Mouse (Mus musculus) embryo, embryonic 9.5 days (tissue): ENCODE data around the gene Sap30.
"Not testable (repeated sequence)": the region's sequence is repeated elsewhere in the genome, so short reads cannot be mapped to it uniquely, and the experiment has no call there.

Experiments
- DNase-seq: peaks from one replicate; pipeline ENCODE4 v3.0.0-alpha.2; 2017; ENCODE audit errors: extremely low spot score

Sap30 gene

DNA sequence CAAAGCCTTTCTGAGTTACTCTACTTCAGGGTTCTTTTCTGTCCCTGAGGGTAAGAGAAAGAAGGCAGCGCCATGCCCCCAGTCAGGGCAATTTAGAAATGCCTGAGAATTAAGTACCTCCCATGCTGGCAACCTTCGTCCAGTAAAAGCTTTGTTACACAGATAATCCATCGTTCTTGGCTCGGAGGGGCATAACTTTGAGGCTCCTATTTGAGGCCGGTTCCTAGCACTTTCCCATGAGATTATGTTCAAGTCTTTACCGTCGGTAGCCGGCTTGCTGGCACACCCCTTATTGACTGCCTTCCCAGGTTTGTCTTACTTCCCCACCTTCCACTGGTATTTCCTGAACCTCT lies 10.8 kb upstream of the Sap30 start:
- no peak for DNase-seq

DNA sequence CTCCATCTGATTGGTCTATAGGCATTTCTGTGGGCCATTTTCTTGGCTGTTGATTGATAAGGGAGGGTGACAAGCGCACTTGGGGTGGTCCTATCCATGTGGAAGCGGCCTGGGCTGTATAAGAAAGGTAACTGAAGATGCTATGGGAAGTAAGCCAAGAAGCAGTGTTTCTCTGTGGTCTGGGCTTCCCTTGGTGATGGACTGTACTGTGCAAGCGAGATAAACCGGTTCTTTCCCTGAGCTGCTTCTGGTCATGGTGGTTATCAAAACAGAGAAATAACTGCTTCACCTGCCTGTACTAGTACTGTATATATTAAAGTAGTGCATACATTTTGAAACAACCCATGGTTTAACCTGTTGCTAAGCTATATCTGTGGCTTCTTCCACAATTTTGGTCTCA lies 4.2 kb upstream of the Sap30 start:
- DNase-seq = no peak

DNA sequence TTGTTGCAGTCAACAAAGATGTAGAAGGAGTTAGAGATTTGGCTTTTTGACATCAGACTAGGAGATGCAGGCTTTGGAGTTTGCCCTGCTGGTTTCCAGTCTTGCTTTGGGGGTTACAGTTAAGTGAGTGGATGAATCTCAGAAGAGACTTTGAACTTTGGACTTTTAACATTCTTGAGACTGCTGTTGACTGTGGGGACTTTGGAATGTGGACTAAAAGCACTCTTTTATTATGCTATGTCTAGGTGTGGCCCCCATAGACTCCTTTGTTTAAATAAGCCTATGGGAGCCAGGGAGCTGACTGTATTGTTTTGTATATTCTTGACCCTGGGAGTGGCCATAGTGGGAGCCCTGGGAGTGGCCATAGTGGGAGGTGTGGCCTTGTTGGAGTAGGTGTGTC lies 2.2 kb upstream of the Sap30 start:
- no peak for DNase-seq

DNA sequence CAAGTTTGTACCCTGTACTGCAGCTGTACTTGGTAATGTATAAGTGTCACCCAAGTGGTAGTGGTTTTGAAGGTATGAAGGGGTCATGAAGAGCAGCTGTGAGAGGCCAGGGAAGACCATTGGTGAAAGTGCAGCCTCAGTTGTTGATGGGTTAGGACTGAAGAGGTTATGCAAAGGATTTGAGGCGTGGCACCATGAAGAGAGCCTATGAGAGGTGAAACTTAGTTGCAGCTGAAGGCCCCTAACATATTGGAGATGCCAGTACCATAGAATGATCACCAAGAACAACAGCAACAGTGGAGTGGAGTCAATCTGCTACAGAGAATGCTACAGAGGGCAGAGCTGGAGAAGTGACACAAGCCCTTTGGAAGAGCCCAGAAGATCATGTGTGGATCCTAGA lies 1.7 kb upstream of the Sap30 start:
- no peak for DNase-seq

DNA sequence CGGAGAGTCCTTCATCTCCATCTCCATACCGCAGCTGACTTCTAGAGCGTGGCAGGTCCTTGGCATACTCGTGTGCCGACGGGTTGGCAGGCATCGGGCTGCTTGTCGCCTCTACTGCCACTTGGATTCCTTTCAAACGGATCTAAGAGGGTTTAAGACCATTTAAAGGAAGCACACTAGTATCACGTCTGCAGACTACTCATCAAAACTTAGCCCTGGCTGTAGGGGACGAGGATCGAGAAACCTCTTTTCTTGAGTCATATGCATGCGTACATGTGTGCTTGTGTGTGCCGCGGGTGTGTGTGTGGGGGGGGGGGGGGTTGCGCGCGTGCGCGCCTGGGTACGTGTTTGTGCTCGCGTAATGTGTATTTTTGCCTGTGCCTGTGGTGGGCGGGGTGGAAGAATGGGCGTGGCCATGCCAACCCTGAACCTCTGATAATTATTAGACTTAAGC lies 679 bp upstream of the Sap30 start:
- peak; percentile 82 for DNase-seq

DNA sequence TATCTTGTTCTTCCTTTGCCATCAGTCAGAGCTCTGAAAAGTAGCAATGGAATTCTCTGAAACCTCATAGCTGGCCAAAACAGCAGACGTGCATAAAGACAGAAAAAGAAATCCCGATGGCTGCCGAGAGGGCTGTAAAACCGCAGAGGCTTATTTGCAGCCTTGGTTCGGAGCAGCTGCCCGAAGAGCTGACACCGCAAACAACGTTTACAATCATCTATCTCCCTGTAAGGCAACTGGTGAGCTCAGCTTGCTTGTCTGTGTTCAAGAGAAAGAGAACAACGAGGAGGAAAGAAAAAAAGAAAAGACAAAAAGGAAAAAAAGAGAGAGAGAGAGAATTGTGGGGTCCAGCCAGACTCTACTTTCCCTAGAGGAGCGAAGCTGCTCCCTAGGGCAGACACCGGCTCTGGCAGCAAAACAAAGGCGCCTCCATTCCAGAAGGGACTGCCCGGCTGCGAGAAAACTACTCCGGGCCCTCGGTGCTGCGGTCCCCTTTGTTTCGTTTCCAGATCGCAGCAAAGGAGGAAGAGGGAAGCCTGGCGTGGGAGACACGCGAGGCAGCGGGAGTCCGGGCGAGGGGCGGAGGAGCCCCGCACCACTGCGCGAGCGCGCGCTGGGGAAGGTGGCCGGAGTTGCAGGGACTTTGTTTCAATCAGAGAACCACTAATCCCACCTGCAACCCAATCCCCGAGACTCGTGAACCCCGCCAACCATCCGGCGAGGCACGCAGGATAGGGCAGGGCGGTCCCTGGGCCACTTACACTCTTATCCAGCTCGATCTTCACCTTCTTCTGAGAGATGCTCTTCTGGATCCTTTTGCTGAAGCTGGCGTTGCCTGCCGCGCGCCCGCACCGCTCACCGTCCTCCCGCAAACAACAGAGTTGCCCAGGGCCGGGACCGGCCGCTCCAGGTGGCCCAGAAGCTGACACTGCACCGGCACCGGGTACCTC lies 894 bp downstream of the Sap30 start:
- peak; percentile 75 for DNase-seq

DNA sequence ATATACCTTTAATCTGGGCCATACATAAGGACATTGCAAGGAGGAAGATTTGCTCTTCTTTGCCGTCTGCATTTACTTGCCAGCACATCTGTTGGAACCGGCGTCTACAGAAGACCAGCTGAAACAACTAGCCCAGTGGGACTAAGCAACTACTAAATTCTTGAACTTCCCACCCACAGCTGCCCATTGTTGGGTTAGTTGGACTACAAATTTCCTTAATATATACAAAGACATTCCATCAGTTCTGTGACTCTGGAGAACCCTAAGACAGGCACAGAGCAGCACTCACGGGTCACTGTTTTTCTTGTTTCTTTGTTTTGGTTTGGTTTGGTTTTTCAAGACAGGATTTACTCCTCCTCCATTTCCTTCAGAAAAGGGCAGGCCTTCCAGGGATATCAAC lies 7.1 kb downstream of the Sap30 start:
- DNase-seq = no peak

DNA sequence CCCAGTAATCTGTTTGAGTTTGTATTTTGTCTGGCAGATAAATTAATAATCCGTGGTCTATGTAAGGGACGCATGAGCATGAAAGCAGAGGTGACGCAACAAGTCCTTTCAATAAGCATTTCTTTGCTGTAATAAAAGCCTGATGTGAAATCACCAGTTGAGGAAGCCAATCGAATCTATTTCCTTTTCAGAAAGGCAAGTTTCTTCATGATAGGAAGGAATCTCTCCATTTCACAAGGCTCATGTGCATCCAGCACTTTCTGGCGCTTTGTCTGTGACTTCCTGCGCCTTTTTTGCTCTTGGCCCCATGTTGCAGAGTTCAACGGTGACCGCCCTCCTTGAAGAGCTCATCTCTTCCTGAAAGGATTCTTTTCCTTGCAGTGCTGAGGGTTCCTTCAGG lies 8.0 kb downstream of the Sap30 start:
- no peak for DNase-seq

DNA sequence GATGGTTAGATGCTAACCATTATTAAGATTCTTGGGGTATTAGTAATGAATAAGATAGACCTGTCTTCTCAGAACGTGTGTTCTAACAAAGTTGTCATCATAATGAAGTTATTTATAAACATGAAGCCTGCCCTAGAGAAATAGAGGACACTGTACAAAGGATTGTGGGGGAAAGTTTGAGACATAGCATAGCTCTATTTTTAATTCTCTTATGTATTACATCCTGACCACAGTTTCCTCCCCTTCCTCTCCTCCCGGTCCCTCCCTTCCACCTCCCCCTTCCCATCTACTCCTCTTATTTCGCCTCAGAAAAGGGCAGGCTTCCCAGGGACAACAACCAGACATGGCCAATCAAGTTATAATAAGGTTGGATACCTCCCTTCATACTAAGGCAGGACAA lies 9.3 kb downstream of the Sap30 start:
- no peak for DNase-seq

DNA sequence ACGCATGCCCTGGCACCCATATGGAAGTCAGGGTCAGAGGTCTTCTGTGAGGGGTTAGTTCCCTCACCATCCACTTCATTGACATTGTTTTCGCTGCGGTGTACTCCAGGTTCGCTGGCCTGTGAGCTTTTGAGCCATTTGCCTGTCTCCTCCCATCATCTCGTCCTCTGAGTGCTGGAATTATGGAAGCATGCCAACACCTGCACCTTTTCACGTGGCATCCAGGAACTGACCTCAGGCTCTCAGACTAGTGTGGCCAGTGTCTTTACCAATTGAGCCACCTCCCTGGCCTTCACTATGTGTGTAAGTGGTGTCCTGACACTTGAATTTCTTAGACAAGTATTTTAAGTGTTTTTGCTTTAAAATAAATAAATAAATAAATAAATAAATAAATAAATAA lies 13.9 kb downstream of the Sap30 start:
- DNase-seq = no peak

DNA sequence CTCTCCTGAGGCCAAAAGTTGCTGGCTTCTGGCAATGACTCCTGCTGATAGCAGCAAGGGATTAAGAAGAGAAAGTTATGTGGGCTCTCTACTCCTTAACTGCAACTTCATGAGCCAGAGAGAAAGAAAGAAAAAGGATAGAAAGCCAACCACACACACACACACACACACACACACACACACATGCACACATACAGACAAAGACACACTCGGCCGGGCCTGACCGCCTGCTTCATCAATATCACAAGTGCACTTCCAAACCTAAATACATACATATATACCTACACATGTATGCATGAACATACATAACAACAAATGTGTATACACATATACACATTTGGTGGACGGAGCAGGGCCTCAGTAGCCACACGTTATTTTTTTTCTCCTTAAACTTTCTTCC lies 16.8 kb downstream of the Sap30 start:
- DNase-seq = no peak

DNA sequence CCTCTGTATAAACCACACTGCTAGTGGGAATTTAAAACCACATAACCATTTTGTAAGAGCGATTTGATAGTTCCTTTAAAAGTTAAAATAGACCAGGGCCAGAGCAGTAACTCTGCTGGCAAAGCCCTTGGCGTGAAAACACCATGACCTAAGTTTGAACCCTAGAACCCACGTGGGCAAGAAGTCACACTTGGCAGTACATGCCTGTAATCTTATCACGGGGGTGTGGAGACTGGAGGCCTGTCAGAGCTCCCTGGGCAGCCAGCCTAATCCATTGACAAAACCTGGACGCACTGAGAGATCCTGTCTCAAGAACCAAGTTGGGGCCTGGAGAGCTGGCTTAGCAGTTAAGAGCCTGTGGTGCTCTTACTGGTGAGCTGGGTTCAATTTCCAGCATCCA lies 19.0 kb downstream of the Sap30 start:
- no peak for DNase-seq

DNA sequence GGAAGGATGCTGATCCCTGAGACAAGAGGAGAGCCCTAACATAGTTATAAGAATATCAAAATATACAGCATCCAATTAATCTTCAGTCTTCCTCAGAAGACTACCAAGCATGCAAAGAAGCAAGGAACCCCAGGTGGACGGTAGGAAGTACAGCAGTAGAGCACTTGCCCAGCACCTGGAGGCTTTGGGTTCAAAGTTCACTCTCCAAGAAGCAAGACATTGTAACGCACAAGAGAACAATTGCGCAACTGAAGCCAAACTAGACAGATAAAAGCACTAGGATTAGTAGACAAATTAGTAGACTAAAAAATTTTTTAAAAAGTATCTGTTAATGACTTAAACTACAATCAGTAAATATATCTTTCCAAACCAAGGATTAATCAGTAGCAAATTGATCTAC lies 23.9 kb downstream of the Sap30 start:
- DNase-seq = no peak

DNA sequence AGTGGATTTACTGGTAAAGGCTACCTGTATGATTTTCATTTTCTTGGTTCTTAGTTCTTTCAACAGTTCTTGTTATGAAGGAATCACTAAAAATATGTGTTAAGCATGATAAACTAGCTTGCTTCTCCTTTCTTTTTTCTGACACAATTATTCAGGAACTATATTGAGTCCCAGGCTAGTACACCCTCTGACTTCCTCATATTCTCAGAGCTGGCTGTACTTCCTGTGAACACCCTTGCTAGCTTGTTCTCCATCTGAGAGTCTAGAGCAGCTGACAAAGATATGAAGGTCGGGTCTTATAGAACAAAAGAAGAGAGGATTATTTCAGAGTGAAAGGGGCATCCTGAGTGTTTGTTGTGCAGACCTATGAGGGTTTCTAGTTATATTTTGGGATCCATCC lies 24.8 kb downstream of the Sap30 start:
- DNase-seq = no peak

DNA sequence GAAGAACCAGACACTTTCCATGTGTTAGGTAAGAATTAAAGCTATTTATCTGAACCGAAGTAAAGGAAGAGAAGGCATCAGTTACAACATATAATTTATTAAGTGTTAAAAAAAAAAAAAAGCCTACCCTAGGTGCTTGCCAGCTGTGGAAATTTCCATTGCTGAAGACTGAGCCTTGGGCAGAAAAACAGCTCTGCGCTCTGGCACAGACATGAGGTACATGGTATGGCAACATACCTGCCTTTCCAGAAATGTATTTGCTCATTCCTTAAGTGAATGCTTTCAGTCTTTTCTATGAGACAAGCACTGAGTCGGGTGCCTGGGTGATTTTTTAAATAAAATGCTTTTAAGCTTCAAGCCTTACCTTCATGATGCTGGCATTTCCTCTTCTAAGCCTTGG lies 29.7 kb downstream of the Sap30 start:
- DNase-seq = no peak

DNA sequence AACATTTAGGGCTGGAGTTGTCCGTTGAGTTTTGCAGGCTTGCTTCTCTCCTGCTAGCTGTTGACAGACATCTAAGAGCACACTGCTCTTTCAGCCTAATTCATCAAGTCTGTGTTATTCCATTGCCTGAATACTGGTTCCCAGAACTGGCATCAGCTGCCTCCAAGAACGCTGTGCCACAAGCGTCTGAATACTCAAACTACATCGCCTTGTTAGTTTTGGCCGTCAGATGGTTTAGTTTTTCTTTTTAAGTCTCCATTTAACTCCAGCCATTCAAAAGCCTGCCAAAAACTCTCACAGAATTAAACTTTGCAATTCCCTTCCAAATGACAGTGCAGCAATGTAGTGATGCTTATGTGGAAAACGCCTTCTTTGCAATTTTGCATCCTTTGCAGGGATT lies 30.5 kb downstream of the Sap30 start:
- DNase-seq = no peak

DNA sequence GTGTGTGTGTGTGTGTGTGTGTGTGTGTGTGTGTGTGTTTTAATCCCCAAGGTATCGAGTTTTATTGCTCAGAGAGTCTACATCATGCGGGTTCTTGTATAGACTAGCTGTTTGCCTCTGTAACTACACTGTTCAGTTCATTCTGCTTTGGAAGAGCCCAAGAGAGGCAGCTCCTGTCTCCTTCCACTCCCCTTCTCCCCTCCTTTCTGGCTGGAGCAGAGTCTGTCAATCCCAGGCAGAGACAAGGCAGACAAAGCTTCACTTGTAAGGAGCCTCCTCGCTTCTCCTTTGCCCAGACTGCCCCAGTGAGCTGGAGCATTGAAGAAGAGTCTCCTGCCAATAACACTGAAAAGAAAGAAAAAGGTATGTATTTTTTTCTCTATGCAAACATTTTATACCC lies 31.9 kb downstream of the Sap30 start, which contains the start of gene Scrg1:
Gene Scrg1, plus strand, starts transcription at position 159 of the 400 bp plus-strand sequence.
- no peak for DNase-seq

DNA sequence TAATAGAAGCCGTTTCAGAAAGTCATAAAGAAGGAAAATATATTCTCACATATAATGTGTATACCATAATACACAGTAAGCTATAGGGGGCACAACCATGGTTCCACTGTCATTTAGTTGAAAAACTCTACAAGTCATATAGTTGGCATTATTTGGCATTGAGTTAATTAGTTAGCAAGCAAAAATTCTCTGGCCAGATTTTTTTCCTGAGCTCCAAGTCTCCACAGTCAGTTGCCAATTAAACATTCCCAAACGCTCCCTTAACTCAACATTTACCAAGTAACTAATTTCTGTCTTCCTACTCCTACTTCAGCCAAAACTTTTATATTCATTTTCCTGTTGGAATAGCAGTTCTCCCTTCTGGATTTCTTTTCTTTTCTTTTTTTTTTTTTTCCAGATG lies 34.3 kb downstream of the Sap30 start:
- no peak for DNase-seq

DNA sequence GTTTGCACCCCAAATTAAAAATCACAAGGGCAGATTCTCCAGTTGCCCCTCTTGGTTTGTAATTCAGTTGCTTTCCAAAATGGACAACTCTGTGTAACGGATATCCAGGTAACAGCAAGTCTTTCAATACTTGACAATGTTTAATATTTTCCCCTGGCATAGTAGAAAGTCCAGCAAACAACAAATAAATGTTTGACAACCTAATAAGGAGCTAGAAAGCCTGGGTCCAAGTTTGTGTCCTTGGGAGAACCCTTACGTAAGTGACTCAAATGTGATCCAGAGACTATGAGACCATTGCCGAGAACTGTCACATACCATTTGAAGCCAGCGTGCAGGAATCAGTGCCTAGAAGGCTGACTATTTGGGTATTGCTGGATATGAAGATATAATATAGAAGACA lies 35.8 kb downstream of the Sap30 start:
- no peak for DNase-seq

DNA sequence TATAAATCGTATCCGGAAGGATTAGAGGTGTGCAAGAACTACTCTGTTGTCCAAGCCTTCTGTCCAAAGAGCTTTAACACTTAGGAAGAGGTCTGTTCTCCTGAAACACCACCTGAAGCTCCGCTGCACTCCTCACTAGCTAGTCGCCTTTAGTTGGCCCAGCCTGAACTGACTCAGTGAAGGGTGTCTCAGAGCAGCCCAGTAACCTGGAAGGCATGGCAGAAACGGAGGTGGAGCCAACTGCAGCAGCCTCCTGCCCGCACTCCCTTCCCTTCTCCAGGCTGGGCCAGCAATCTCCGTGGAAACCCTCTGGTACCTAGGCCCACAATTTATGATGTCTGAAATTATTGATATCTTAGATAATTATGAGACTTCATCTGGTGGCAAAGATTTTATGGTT lies 36.9 kb downstream of the Sap30 start:
- DNase-seq = no peak

DNA sequence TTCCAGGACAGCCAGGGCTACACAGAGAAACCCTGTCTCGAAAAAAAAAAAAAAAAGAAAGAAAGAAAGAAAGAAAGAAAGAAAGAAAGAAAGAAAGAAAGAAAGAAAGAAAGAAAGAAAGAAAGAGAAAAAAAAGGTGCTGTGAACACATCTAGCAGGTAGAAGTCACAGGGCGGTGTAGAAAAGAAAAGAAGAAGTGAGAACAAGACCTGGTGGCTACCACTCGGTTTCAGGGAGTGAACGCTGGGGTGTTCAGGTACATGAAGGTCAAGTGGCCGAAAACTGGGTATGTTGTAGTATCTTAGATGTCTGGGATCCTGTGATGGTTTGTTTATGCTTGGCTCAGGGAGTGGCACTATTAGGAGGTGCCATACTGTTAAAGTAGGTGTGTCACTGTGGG lies 41.8 kb downstream of the Sap30 start:
- DNase-seq = not testable (repeated sequence)

DNA sequence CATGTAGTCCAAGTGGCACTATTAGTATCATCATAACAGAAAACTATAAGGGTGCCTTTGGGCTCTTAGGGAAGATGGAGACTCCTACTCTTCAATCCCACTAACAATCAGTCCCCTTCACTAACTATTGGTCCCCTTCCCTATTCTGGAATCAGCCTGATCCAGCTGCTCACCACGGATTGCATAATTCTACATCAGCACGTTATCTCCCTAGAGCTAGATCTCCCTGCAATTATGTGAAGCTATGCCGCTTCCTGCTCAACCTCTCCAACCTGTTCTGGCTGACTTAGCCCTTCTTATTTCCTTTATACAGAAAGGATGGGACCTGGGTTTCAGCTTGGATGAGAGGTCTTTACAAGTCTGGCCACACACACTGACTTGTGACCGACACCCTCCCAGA lies 44.4 kb downstream of the Sap30 start:
- no peak for DNase-seq

DNA sequence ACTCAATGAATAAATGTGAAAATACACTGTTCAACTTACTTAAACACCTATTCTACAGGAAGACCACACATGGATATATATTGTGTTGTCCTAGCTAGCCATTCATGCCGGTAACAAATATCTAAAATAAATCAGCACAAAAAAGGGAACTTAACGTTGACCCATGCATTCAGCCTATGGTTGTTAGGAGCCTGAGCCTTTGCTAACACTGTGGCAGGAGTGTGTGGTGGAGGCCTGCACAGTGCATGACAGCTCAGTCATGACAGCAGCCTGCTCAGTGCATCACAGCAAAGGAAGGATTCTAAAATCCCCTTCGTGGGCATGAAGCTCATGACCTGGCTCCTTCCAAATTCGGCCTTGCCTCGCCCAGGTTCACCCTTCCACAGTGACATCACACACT lies 46.1 kb downstream of the Sap30 start:
- DNase-seq = no peak

DNA sequence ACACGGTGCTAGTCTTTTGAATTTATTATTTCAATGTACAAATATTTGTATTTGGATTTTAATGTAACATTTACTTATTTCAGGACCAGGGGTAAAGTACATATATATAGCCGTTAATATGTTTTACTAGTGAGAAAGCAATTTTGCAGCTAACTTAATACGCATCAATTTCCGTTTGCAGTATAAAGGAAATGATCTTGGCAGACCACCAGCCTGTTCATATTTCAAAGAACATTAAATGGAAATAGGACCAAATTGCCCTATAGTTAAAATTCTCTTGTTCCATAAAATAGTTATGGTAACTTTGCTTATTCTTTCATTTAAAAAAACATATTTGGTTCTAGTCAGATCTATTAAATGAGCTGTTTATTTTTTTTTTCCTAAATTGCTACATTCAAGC lies 46.5 kb downstream of the Sap30 start:
- DNase-seq = no peak
